14 mouse cellular contexts compared by ENCODE assay signal in the genomic region with DNA sequence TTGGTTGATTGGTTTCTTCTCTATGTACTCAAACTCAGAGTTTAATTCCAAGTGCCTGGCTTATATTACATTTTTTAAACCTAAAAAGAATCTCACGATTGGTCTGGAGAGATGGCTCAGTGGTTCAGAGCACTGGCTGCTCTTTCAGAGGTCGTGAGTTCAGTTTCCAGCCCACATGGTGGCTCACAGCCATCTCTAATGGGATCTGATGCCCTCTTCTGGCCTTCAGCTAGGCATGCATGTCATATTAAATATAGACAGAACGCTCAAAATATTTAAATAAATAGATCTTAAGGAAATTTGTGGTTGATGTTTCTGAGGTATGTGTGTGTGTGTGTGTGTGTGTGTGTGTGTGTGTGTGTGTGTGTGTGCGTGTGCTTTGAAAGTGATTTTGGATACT.
DNase-seq lines count a peak whose midpoint lies in the region; ATAC-seq lines count a peak whose summit lies in the region.
"Had no signal": no experiment of that assay in that cellular context is flagged by ENCODE, and none has a peak within 500 bp of the region (broad histone marks: within the 10 kb centered on the region; RNA-seq: fewer than 3 reads in every experiment).

No protein-coding gene starts in this region.

- 68% methylated on average over 4 of the region's 4 CpGs for WGBS in kidney, embryonic 14.5 days

- DNase-seq in cerebellum, adult 9-10 months, result peak; percentile 65
- no peak for DNase-seq in cerebellum, adult 11-12 months
- peak; percentile 17 to 39 for DNase-seq in kidney, postnatal 36 days
- DNase-seq in A20 (ENCODE audit: low read depth, low spot score), result peak; percentile 43
- peak; percentile 30 to 38 for DNase-seq in cerebellum, postnatal 14 days
- DNase-seq in ovary, postnatal 14 days (ENCODE audit: low spot score), result no peak
- DNase-seq in gastrocnemius, adult 18-20 months (ENCODE audit: low spot score), result no peak
- DNase-seq: heart, adult 11 months; kidney, postnatal 10 days; thymus, postnatal 25 days had no signal

- H3K27ac ChIP-seq in kidney, embryonic 14.5 days (ENCODE audit: low read depth, low read length), result no peak overlapping the region
- H3K27ac ChIP-seq: forebrain, embryonic 10.5 days; hindbrain, embryonic 12.5 days; lung, embryonic 15.5 days had no signal

- no peaks in the 10 kb centered on the region for H3K9me3 ChIP-seq in kidney, embryonic 14.5 days (ENCODE audit: control insufficient read depth, low read length)
- H3K9me3 ChIP-seq: forebrain, embryonic 10.5 days; hindbrain, embryonic 12.5 days; lung, embryonic 15.5 days had no signal

- no peak overlapping the region for H3K9ac ChIP-seq in kidney, embryonic 14.5 days (ENCODE audit: low read depth, low read length)
- H3K9ac ChIP-seq: hindbrain, embryonic 12.5 days; lung, embryonic 15.5 days had no signal

- H3K4me2 ChIP-seq in kidney, embryonic 14.5 days (replicated peaks; ENCODE audit: low read depth, low read length), result no peak overlapping the region
- H3K4me2 ChIP-seq: hindbrain, embryonic 12.5 days; lung, embryonic 15.5 days had no signal

- H3K4me1 ChIP-seq in kidney, embryonic 14.5 days (ENCODE audit: control insufficient read depth, insufficient read depth, low read length), result no peaks in the 10 kb centered on the region
- H3K4me1 ChIP-seq: forebrain, embryonic 10.5 days; hindbrain, embryonic 12.5 days; lung, embryonic 15.5 days had no signal

- H3K27me3 ChIP-seq in kidney, embryonic 14.5 days (ENCODE audit: control insufficient read depth, insufficient read depth, low read length), result no peaks in the 10 kb centered on the region
- H3K27me3 ChIP-seq: hindbrain, embryonic 12.5 days; lung, embryonic 15.5 days had no signal

- H3K4me3 ChIP-seq in kidney, embryonic 14.5 days (ENCODE audit: low read length), result no peak overlapping the region
- H3K4me3 ChIP-seq: forebrain, embryonic 10.5 days; hindbrain, embryonic 12.5 days; lung, embryonic 15.5 days had no signal

- no peak for ATAC-seq in kidney, embryonic 14.5 days (ENCODE audit: low FRiP score, low TSS enrichment)

- peaks cover 96% of the 10 kb centered on the region for H3K36me3 ChIP-seq in kidney, embryonic 14.5 days (ENCODE audit: control insufficient read depth, insufficient read depth, low read length)

Comparison
In these comparisons a context has a peak if more than half of its experiments do, and no peak if none do; other contexts are left out.
1. DNase-seq: peak in cerebellum, adult 9-10 months (single experiment), kidney, postnatal 36 days (2 of 2), A20 (single experiment) and cerebellum, postnatal 14 days (2 of 2); none in cerebellum, adult 11-12 months (single experiment), ovary, postnatal 14 days (single experiment) and gastrocnemius, adult 18-20 months (single experiment).